Mouse (Mus musculus): ENCODE results near the gene Tmed1. TPM values are rescaled to one million over a fixed set of nuclear protein-coding genes. Genes with fewer than 3 reads are reported as not detected.
"Not testable (repeated sequence)": the region's sequence is repeated elsewhere in the genome, so short reads cannot be mapped to it uniquely, and the experiment has no call there.

The Tmed1 gene
- polyA plus RNA-seq, 1 experiment from 2014 or later, result 83.5 TPM

GRCm38 (mm10) chr9:21547075-21547941, 37.3 kb upstream of the Tmed1 start:
- no peaks in the 10 kb centered on the region for H3K27me3 ChIP-seq (ENCODE audit: control insufficient read depth, insufficient read depth, low read length)
- H3K4me1 ChIP-seq (replicated peaks; ENCODE audit: control insufficient read depth, insufficient read depth, low read length), result peaks cover 7% of the 10 kb centered on the region
- WGBS, result under 1% methylated on average over 62 of the region's 66 CpGs
- H3K9ac ChIP-seq (ENCODE audit: low read length), result peak overlapping the region; percentile 95
- peak overlapping the region; percentile 78 for H3K4me3 ChIP-seq (ENCODE audit: low read depth, low read length)
- H3K27ac ChIP-seq (ENCODE audit: low read depth, low read length), result peak overlapping the region; percentile 91
- ATAC-seq (replicated peaks; ENCODE audit: low FRiP score), result peak; percentile 25
- H3K4me2 ChIP-seq (ENCODE audit: low read depth, low read length, severe bottlenecking), result peak overlapping the region; percentile 89
- no peaks in the 10 kb centered on the region for H3K36me3 ChIP-seq (ENCODE audit: control insufficient read depth, insufficient read depth, low read length)
- DNase-seq (ENCODE audit: low spot score), result peak; percentile 85
- no peaks in the 10 kb centered on the region for H3K9me3 ChIP-seq (ENCODE audit: control insufficient read depth, low read length)

GRCm38 (mm10) chr9:21546789-21547074, 36.7 kb upstream of the Tmed1 start, which contains the start of gene Carm1:
TSS of gene Carm1 (plus strand) at chr9:21546894.
- no peaks in the 10 kb centered on the region for H3K27me3 ChIP-seq (ENCODE audit: control insufficient read depth, insufficient read depth, low read length)
- ATAC-seq (replicated peaks; ENCODE audit: low FRiP score), result peak; percentile 57
- peak within 1 kb of the TSS; percentile 91 for H3K27ac ChIP-seq (ENCODE audit: low read depth, low read length)
- no peak for DNase-seq (ENCODE audit: low spot score)
- under 1% methylated on average over 29 of the region's 52 CpGs for WGBS
- no peaks in the 10 kb centered on the region for H3K36me3 ChIP-seq (ENCODE audit: control insufficient read depth, insufficient read depth, low read length)
- H3K4me2 ChIP-seq (ENCODE audit: low read depth, low read length, severe bottlenecking), result peak within 1 kb of the TSS; percentile 89
- peaks cover 7% of the 10 kb centered on the region for H3K4me1 ChIP-seq (replicated peaks; ENCODE audit: control insufficient read depth, insufficient read depth, low read length)
- no peaks in the 10 kb centered on the region for H3K9me3 ChIP-seq (ENCODE audit: control insufficient read depth, low read length)
- H3K4me3 ChIP-seq (ENCODE audit: low read depth, low read length), result peak within 1 kb of the TSS; percentile 78
- H3K9ac ChIP-seq (ENCODE audit: low read length), result peak within 1 kb of the TSS; percentile 95

- ATAC-seq (replicated peaks; ENCODE audit: low FRiP score), result peak; percentile 93
- H3K4me3 ChIP-seq (ENCODE audit: low read depth, low read length), result peak overlapping the region; percentile 78
- H3K27ac ChIP-seq (ENCODE audit: low read depth, low read length), result peak overlapping the region; percentile 84
- H3K36me3 ChIP-seq (ENCODE audit: control insufficient read depth, insufficient read depth, low read length), result no peaks in the 10 kb centered on the region
- peaks cover 7% of the 10 kb centered on the region for H3K4me1 ChIP-seq (replicated peaks; ENCODE audit: control insufficient read depth, insufficient read depth, low read length)
- H3K9ac ChIP-seq (ENCODE audit: low read length), result peak overlapping the region; percentile 60
- H3K4me2 ChIP-seq (ENCODE audit: low read depth, low read length, severe bottlenecking), result peak overlapping the region; percentile 75
- H3K9me3 ChIP-seq (ENCODE audit: control insufficient read depth, low read length), result no peaks in the 10 kb centered on the region
- H3K27me3 ChIP-seq (ENCODE audit: control insufficient read depth, insufficient read depth, low read length), result no peaks in the 10 kb centered on the region
- DNase-seq (ENCODE audit: low spot score), result peak; percentile 100
- WGBS, result under 1% methylated on average over 61 of the region's 67 CpGs
These were observed 36.1 kb upstream of the Tmed1 start for GRCm38 (mm10) chr9:21545916-21546788.

- peak overlapping the region; percentile 78 for H3K4me3 ChIP-seq (ENCODE audit: low read depth, low read length)
- H3K9me3 ChIP-seq (ENCODE audit: control insufficient read depth, low read length), result no peaks in the 10 kb centered on the region
- WGBS, result 3% methylated on average over 9 of the region's 9 CpGs
- peak overlapping the region; percentile 75 for H3K4me2 ChIP-seq (ENCODE audit: low read depth, low read length, severe bottlenecking)
- H3K36me3 ChIP-seq (ENCODE audit: control insufficient read depth, insufficient read depth, low read length), result no peaks in the 10 kb centered on the region
- H3K9ac ChIP-seq (ENCODE audit: low read length), result peak overlapping the region; percentile 60
- no peaks in the 10 kb centered on the region for H3K27me3 ChIP-seq (ENCODE audit: control insufficient read depth, insufficient read depth, low read length)
- DNase-seq (ENCODE audit: low spot score) (no peak), ATAC-seq (replicated peaks; ENCODE audit: low FRiP score) (peak; percentile 65)
- peaks cover 7% of the 10 kb centered on the region for H3K4me1 ChIP-seq (replicated peaks; ENCODE audit: control insufficient read depth, insufficient read depth, low read length)
- H3K27ac ChIP-seq (ENCODE audit: low read depth, low read length), result peak overlapping the region; percentile 84
These were observed 35.4 kb upstream of the Tmed1 start for GRCm38 (mm10) chr9:21545351-21545915.

- H3K36me3 ChIP-seq (ENCODE audit: control insufficient read depth, insufficient read depth, low read length); H3K4me1 ChIP-seq (replicated peaks; ENCODE audit: control insufficient read depth, insufficient read depth, low read length): not testable (repeated sequence)
These were observed 31.9 kb upstream of the Tmed1 start for GRCm38 (mm10) chr9:21542001-21542400.

GRCm38 (mm10) chr9:21539981-21540753, 30.1 kb upstream of the Tmed1 start:
- H3K36me3 ChIP-seq (ENCODE audit: control insufficient read depth, insufficient read depth, low read length), result no peaks in the 10 kb centered on the region
- no peaks in the 10 kb centered on the region for H3K4me1 ChIP-seq (replicated peaks; ENCODE audit: control insufficient read depth, insufficient read depth, low read length)
- DNase-seq (ENCODE audit: low spot score), result no peak
- no peaks in the 10 kb centered on the region for H3K27me3 ChIP-seq (ENCODE audit: control insufficient read depth, insufficient read depth, low read length)
- no peak overlapping the region for H3K9ac ChIP-seq (ENCODE audit: low read length)
- ATAC-seq (replicated peaks; ENCODE audit: low FRiP score), result no peak
- no peak overlapping the region for H3K4me3 ChIP-seq (ENCODE audit: low read depth, low read length)
- no peaks in the 10 kb centered on the region for H3K9me3 ChIP-seq (ENCODE audit: control insufficient read depth, low read length)
- no peak overlapping the region for H3K4me2 ChIP-seq (ENCODE audit: low read depth, low read length, severe bottlenecking)
- H3K27ac ChIP-seq (ENCODE audit: low read depth, low read length), result no peak overlapping the region
- 81% methylated on average over 7 of the region's 7 CpGs for WGBS

More at GRCm38 (mm10) chr9:21542001-21542400, 31.9 kb upstream of the Tmed1 start:
- H3K9me3 ChIP-seq (ENCODE audit: control insufficient read depth, low read length); DNase-seq (ENCODE audit: low spot score); H3K27ac ChIP-seq (ENCODE audit: low read depth, low read length); ATAC-seq (replicated peaks; ENCODE audit: low FRiP score); H3K27me3 ChIP-seq (ENCODE audit: control insufficient read depth, insufficient read depth, low read length); H3K4me2 ChIP-seq (ENCODE audit: low read depth, low read length, severe bottlenecking); H3K4me3 ChIP-seq (ENCODE audit: low read depth, low read length); H3K9ac ChIP-seq (ENCODE audit: low read length): not testable (repeated sequence)
- 92% methylated on average over 2 of the region's 2 CpGs for WGBS

GRCm38 (mm10) chr9:21537009-21537408, 27.0 kb upstream of the Tmed1 start:
- H3K4me1 ChIP-seq (replicated peaks; ENCODE audit: control insufficient read depth, insufficient read depth, low read length), result no peaks in the 10 kb centered on the region
- H3K9ac ChIP-seq (ENCODE audit: low read length), result no peak overlapping the region
- no peaks in the 10 kb centered on the region for H3K9me3 ChIP-seq (ENCODE audit: control insufficient read depth, low read length)
- H3K4me3 ChIP-seq (ENCODE audit: low read depth, low read length), result no peak overlapping the region
- no peaks in the 10 kb centered on the region for H3K36me3 ChIP-seq (ENCODE audit: control insufficient read depth, insufficient read depth, low read length)
- no peak overlapping the region for H3K4me2 ChIP-seq (ENCODE audit: low read depth, low read length, severe bottlenecking)
- DNase-seq (ENCODE audit: low spot score) (no peak), ATAC-seq (replicated peaks; ENCODE audit: low FRiP score) (no peak)
- 83% methylated on average over 4 of the region's 4 CpGs for WGBS
- no peak overlapping the region for H3K27ac ChIP-seq (ENCODE audit: low read depth, low read length)
- no peaks in the 10 kb centered on the region for H3K27me3 ChIP-seq (ENCODE audit: control insufficient read depth, insufficient read depth, low read length)

- Histone ChIP-seq H3K9me3 (ENCODE audit: control insufficient read depth, low read length) (no peaks in the 10 kb centered on the region), H3K4me2 (ENCODE audit: low read depth, low read length, severe bottlenecking) (no peak overlapping the region), H3K27me3 (ENCODE audit: control insufficient read depth, insufficient read depth, low read length) (no peaks in the 10 kb centered on the region), H3K4me1 (replicated peaks; ENCODE audit: control insufficient read depth, insufficient read depth, low read length) (no peaks in the 10 kb centered on the region), H3K27ac (ENCODE audit: low read depth, low read length) (no peak overlapping the region), H3K4me3 (ENCODE audit: low read depth, low read length) (no peak overlapping the region), H3K9ac (ENCODE audit: low read length) (no peak overlapping the region), H3K36me3 (ENCODE audit: control insufficient read depth, insufficient read depth, low read length) (no peaks in the 10 kb centered on the region)
- WGBS, result 96% methylated on average over 14 of the region's 14 CpGs
- ATAC-seq (replicated peaks; ENCODE audit: low FRiP score) (no peak), DNase-seq (ENCODE audit: low spot score) (no peak)
These were observed 26.4 kb upstream of the Tmed1 start for GRCm38 (mm10) chr9:21536501-21536900.

Measured in forebrain, embryonic 11.5 days (tissue).